Mouse (Mus musculus): ENCODE data around the gene Alpl. TPM values are rescaled to one million over a fixed set of nuclear protein-coding genes. Genes with fewer than 3 reads are reported as not detected.

Alpl gene
- total and polyA plus RNA-seq, 2 experiments from 2014 or later = 15.3 to 17.5 TPM

DNA sequence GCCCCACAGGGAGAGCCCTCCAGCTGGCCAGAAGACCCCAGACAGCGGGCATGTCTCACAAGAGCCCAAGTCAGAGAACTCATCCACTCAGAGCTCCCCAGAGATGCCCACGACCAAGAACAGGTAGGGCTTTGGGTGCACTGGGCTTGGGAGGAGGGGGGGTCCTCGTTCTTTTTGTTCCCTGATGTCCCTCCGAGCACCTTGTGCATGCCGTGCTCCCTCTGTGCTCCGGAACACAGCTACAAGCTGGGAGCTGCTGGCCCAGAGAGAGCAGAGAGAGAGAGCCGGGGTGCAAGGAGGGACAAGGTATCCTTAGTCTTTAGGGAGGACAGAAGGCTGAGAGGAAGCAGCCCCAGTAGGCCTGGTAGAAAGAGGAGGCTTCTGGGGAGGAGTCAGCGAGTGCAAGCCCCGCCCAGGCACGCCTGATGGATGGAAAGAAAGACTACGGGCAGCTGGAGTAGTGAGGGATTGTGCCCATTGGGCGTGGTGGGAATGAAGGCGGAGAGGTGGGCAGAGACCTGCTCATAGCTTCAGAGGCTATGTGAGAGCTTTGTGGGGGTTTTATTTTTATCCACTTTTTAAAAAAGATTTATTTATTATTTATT lies 70.5 kb downstream of the Alpl start:
- Histone ChIP-seq H3K27me3 (ENCODE audit: insufficient read depth, low read length) (no peaks in the 10 kb centered on the region), H3K36me3 (ENCODE audit: insufficient read depth, low read length) (no peaks in the 10 kb centered on the region; the same call in 1 of the 2 replicates), H3K4me2 (ENCODE audit: low read depth, low read length) (no peak overlapping the region), H3K9me3 (ENCODE audit: low read length) (no peaks in the 10 kb centered on the region), H3K9ac (replicated peaks; ENCODE audit: low read length) (no peak overlapping the region), H3K27ac (no peak overlapping the region), H3K4me3 (ENCODE audit: low read length) (no peak overlapping the region), H3K4me1 (ENCODE audit: insufficient read depth, low read length) (0 out of 2 replicates have a peak, but pooled peaks cover 4% of the 10 kb centered on the region)
- DNase-seq (ENCODE audit: low spot score) (peak; percentile 1), ATAC-seq (no peak)
- no peak for TF ChIP-seq CTCF (IDR thresholded peaks at IDR 0.05; ENCODE audit: low read depth)
- 74% methylated on average over 13 of the region's 13 CpGs for WGBS

DNA sequence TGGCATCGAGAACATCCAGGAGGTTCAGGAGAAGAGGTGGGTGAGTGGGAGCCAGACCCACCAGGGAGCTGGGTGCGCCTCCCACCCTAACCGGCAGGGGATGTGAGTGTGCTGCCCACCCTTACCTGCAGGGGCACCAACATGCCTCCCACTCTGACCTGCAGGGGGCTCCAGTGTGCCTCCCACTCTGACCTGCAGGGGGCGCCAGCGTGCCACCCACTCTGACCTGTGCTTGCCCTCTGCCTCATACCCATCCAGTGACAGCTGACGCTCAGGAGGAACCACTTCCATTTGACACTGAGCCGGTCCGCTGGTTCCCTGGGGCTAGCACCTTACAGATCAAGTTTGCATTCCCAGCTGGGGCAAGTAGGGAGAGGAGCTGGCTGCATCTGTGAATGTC lies 71.4 kb downstream of the Alpl start:
- Histone ChIP-seq H3K4me1 (ENCODE audit: insufficient read depth, low read length) (0 out of 2 replicates have a peak, but pooled peaks cover 4% of the 10 kb centered on the region), H3K4me3 (ENCODE audit: low read length) (no peak overlapping the region), H3K27ac (no peak overlapping the region), H3K9me3 (ENCODE audit: low read length) (no peaks in the 10 kb centered on the region), H3K4me2 (ENCODE audit: low read depth, low read length) (no peak overlapping the region), H3K9ac (replicated peaks; ENCODE audit: low read length) (no peak overlapping the region), H3K36me3 (ENCODE audit: insufficient read depth, low read length) (no peaks in the 10 kb centered on the region; the same call in none of the 2 replicates), H3K27me3 (ENCODE audit: insufficient read depth, low read length) (no peaks in the 10 kb centered on the region)
- WGBS = 49% methylated on average over 8 of the region's 8 CpGs
- peak; percentile 98 for TF ChIP-seq CTCF (IDR thresholded peaks at IDR 0.05; ENCODE audit: low read depth)
- ATAC-seq (no peak), DNase-seq (ENCODE audit: low spot score) (peak; percentile 36)

DNA sequence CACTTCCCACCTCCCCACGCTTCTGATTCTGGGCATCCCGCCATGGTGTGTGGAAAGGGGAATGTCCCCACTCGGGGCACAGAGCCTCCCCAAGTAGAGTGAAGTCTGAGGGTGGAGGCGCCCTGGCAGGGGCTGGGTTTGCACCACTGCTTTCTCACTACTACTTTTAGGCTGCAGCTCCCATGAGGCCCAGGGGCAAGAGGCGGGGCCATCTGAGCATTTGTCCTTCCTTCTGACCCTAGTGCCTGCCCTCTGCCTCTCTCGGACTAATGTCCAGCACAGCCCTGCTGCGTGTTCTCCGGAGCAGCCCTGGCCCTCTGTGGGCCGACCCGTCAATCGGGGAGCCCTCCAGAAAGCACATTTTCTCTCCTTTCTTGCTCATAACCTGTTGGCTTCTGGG lies 72.0 kb downstream of the Alpl start:
- Histone ChIP-seq H3K4me1 (ENCODE audit: insufficient read depth, low read length) (peaks cover 5% of the 10 kb centered on the region), H3K9ac (replicated peaks; ENCODE audit: low read length) (no peak overlapping the region), H3K36me3 (ENCODE audit: insufficient read depth, low read length) (no peaks in the 10 kb centered on the region; the same call in none of the 2 replicates), H3K27ac (no peak overlapping the region), H3K9me3 (ENCODE audit: low read length) (no peaks in the 10 kb centered on the region), H3K4me3 (ENCODE audit: low read length) (no peak overlapping the region), H3K27me3 (ENCODE audit: insufficient read depth, low read length) (no peaks in the 10 kb centered on the region), H3K4me2 (ENCODE audit: low read depth, low read length) (no peak overlapping the region)
- WGBS = 51% methylated on average over 11 of the region's 11 CpGs
- DNase-seq (ENCODE audit: low spot score) = peak; percentile 3
- TF ChIP-seq CTCF (IDR thresholded peaks at IDR 0.05; ENCODE audit: low read depth) = no peak
- no peak for ATAC-seq

DNA sequence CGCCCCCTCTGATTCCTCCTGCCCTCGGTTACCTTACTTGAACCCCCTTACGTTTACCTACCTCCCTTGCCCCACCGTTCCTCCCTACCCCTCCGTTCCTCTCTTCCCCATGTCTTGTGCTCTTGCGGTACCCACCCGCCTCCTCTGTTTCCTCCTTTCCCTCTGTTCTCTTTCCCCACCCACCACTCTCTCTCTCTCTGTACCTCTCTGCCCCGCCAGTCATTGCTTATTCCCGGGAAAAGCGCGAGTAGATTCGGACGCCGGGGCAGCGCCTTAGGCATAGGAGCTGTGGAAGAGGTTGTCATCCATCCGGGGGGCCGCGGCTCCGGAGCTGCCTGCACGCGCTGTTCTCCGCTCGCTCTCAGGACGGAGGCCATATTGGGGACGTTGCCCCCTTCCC lies 72.7 kb downstream of the Alpl start:
- Histone ChIP-seq H3K9ac (replicated peaks; ENCODE audit: low read length) (no peak overlapping the region), H3K36me3 (ENCODE audit: insufficient read depth, low read length) (no peaks in the 10 kb centered on the region; the same call in none of the 2 replicates), H3K27ac (no peak overlapping the region), H3K27me3 (ENCODE audit: insufficient read depth, low read length) (no peaks in the 10 kb centered on the region), H3K4me1 (ENCODE audit: insufficient read depth, low read length) (peaks cover 9% of the 10 kb centered on the region), H3K4me2 (ENCODE audit: low read depth, low read length) (no peak overlapping the region), H3K4me3 (ENCODE audit: low read length) (no peak overlapping the region), H3K9me3 (ENCODE audit: low read length) (no peaks in the 10 kb centered on the region)
- no peak for ATAC-seq
- DNase-seq (ENCODE audit: low spot score) = no peak
- WGBS = 45% methylated on average over 25 of the region's 25 CpGs
- TF ChIP-seq CTCF (IDR thresholded peaks at IDR 0.05; ENCODE audit: low read depth) = no peak

DNA sequence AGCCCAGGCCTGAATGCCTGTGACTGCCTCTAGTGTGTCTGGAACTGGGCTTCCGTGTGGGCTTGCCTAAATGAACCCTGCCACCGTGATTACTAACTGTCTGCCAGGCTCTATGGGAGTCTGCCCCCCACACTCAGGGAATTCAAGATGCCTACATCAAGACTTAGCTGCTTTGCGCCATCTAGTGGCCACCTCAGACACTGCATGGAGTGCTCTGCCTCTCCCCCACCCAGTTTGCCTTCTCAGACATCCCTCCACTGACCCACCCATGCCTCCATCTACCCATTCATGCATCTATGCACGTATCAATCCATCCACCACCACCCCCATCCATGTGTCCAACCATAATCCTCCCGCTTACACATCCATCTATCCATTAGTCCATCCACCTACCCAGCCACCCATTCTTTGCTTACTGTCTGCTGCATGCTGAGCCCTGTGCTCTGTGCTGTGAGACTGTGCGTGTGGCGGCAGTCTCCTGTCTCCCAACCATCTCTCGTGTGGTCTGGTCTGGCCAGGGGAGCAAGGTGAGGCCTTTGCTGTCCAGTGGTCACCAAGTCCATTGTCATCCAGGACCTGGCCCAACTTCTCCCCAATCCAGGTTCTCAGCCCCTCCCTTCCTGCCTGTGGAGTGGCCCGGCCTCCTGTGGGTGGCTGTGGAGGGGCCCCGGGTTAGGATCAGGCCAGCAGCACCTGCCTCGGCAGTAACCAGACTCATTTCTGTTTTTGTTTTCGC lies 73.3 kb downstream of the Alpl start:
- 30% methylated on average over 12 of the region's 12 CpGs for WGBS
- peak; percentile 53; the same call in 1 of the 2 replicates for ATAC-seq
- peak; percentile 91 for DNase-seq (ENCODE audit: low spot score)
- Histone ChIP-seq H3K9ac (replicated peaks; ENCODE audit: low read length) (no peak overlapping the region), H3K27me3 (ENCODE audit: insufficient read depth, low read length) (no peaks in the 10 kb centered on the region), H3K4me3 (ENCODE audit: low read length) (no peak overlapping the region), H3K9me3 (ENCODE audit: low read length) (no peaks in the 10 kb centered on the region), H3K36me3 (ENCODE audit: insufficient read depth, low read length) (no peaks in the 10 kb centered on the region; the same call in none of the 2 replicates), H3K4me2 (ENCODE audit: low read depth, low read length) (no peak overlapping the region), H3K27ac (no peak overlapping the region), H3K4me1 (ENCODE audit: insufficient read depth, low read length) (peaks cover 9% of the 10 kb centered on the region)
- TF ChIP-seq CTCF (IDR thresholded peaks at IDR 0.05; ENCODE audit: low read depth) = peak; percentile 98

DNA sequence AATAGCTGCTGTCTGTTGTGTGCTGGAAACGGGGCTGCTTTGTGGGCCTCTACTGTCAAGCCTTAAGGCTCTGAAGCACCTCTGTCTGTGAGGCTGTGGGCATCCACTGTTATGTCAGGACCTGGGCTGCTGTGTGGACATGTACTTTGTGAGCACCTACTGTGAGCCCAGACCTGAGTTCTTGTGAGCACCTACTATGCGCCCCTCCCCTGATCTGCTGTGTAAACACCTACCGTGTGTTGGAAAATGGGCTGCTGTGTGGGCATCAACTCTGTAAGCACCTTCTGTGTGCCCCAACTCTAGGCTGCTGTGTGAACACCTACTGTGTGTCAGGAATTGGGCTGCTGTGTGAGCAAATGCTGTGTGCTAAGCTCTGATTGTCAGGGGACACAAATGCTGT lies 74.0 kb downstream of the Alpl start:
- 90% methylated on average over 3 of the region's 3 CpGs for WGBS
- Histone ChIP-seq H3K36me3 (ENCODE audit: insufficient read depth, low read length) (no peaks in the 10 kb centered on the region; the same call in none of the 2 replicates), H3K4me2 (ENCODE audit: low read depth, low read length) (no peak overlapping the region), H3K9ac (replicated peaks; ENCODE audit: low read length) (no peak overlapping the region), H3K4me3 (ENCODE audit: low read length) (no peak overlapping the region), H3K4me1 (ENCODE audit: insufficient read depth, low read length) (peaks cover 5% of the 10 kb centered on the region), H3K27me3 (ENCODE audit: insufficient read depth, low read length) (no peaks in the 10 kb centered on the region), H3K9me3 (ENCODE audit: low read length) (no peaks in the 10 kb centered on the region), H3K27ac (no peak overlapping the region)
- no peak for ATAC-seq
- DNase-seq (ENCODE audit: low spot score) = no peak
- no peak for TF ChIP-seq CTCF (IDR thresholded peaks at IDR 0.05; ENCODE audit: low read depth)

DNA sequence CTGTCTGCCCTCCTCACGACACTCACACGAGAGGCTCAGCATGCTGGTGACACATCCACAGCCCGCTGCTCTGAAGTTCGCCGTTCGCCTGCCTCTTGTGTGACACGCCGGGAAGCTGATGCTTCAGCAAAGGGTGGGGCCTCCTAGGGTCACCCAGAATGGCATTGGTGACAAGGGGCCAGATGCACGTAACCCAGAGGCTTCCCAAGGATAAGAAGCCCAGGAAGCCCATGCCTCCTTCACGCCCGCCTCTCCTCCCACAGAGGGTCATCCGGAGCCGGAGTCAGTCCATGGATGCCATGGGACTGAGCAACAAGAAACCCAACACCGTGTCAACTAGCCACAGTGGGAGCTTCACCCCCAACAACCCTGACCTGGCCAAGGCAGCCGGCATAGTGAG lies 74.6 kb downstream of the Alpl start:
- H3K27ac ChIP-seq = no peak overlapping the region
- no peak overlapping the region for H3K4me3 ChIP-seq (ENCODE audit: low read length)
- H3K9ac ChIP-seq (replicated peaks; ENCODE audit: low read length) = no peak overlapping the region
- 82% methylated on average over 15 of the region's 15 CpGs for WGBS
- H3K9me3 ChIP-seq (ENCODE audit: low read length) = no peaks in the 10 kb centered on the region
- H3K4me2 ChIP-seq (ENCODE audit: low read depth, low read length) = no peak overlapping the region
- DNase-seq (ENCODE audit: low spot score) (no peak), ATAC-seq (no peak)
- no peak for TF ChIP-seq CTCF (IDR thresholded peaks at IDR 0.05; ENCODE audit: low read depth)
- no peaks in the 10 kb centered on the region for H3K27me3 ChIP-seq (ENCODE audit: insufficient read depth, low read length)
- peaks cover 3% of the 10 kb centered on the region for H3K36me3 ChIP-seq (ENCODE audit: insufficient read depth, low read length)
- H3K4me1 ChIP-seq (ENCODE audit: insufficient read depth, low read length) = peaks cover 5% of the 10 kb centered on the region

Measured in hindbrain, postnatal 0 days (tissue).